Mouse (Mus musculus) bone marrow, adult 2 months (tissue): ENCODE measurements around the gene Parvb.

Experiments
- CTCF ChIP-seq: fragments of 200-500 bp; IDR thresholded peaks from 2 replicates; pipeline ENCODE4 v1.5.1; 2011; ENCODE audit warnings: low read length, control low read depth; ENCODE audit not compliant: control insufficient read depth, insufficient read depth
- POLR2A ChIP-seq: fragments of 200-500 bp; IDR thresholded peaks from 2 replicates; pipeline ENCODE4 v1.6.1; 2011; ENCODE audit warnings: low read depth, mild to moderate bottlenecking, control low read depth, low read length, borderline replicate concordance; ENCODE audit not compliant: control insufficient read depth

DNA sequence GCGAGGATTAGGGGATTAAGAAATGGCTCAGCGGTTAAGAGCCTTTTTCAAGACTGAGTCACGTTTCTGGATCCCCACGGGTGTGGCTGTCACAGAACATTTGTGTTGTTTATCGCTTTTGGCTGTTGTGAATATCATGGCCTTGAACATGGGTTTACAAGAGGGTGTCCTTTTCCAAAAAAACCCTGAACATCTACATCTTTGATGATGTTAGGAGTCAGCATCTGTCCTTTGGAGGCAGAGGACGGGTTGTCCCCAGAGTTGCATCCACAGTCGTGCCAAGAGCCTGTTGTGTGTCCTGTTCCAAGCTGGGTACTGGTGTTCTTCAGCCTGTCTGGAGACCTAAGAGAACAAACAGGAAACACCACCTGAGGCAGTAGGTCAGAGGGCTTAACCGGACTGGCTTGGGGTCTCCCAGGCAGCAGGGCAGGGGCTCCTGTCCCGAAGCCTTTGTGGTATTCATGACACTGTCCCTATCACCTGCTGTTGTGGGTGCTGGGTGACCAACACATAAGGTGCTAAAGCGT lies 37.3 kb downstream of the Parvb start:
- TF ChIP-seq POLR2A (no peak), CTCF (no peak)
